Mouse (Mus musculus): Measurements from ENCODE around the gene E2f2. TPM values are rescaled to one million over a fixed set of nuclear protein-coding genes. Genes with fewer than 3 reads are reported as not detected.

Gene E2f2
- total and polyA plus RNA-seq, 2 experiments from 2014 or later, result 0.46 to 2.0 TPM

- peak; percentile 83 for ATAC-seq (ENCODE audit: low FRiP score)
- peak within 1 kb of the TSS; percentile 50 for H3K4me3 ChIP-seq (ENCODE audit: low read depth, low read length)
- TF ChIP-seq CTCF (IDR thresholded peaks at IDR 0.05), result no peak
- peaks cover 7% of the 10 kb centered on the region; the same call in 1 of the 2 replicates for H3K4me1 ChIP-seq (ENCODE audit: insufficient read depth, low read length)
- H3K4me2 ChIP-seq (ENCODE audit: low read depth, low read length, poor library complexity, severe bottlenecking), result peak within 1 kb of the TSS; percentile 62
- peak within 1 kb of the TSS; percentile 69 for H3K27ac ChIP-seq (ENCODE audit: low read depth, low read length)
- H3K36me3 ChIP-seq (ENCODE audit: insufficient read depth, low read length), result no peaks in the 10 kb centered on the region
- H3K27me3 ChIP-seq (ENCODE audit: insufficient read depth, low read length), result peaks cover 10% of the 10 kb centered on the region
- 1% methylated on average over 39 of the region's 39 CpGs for WGBS
- H3K9ac ChIP-seq (replicated peaks; ENCODE audit: low read length, poor library complexity, severe bottlenecking), result peak within 1 kb of the TSS; percentile 60
- H3K9me3 ChIP-seq (ENCODE audit: low read length), result no peaks in the 10 kb centered on the region
- peak; percentile 91 for DNase-seq (ENCODE audit: low spot score)
Observed at GRCm38 (mm10) chr4:136143193-136143976, 28.8 kb upstream of the E2f2 start, which contains the start of gene Id3. Id3 (plus strand) TSS chr4:136143497.

DNA sequence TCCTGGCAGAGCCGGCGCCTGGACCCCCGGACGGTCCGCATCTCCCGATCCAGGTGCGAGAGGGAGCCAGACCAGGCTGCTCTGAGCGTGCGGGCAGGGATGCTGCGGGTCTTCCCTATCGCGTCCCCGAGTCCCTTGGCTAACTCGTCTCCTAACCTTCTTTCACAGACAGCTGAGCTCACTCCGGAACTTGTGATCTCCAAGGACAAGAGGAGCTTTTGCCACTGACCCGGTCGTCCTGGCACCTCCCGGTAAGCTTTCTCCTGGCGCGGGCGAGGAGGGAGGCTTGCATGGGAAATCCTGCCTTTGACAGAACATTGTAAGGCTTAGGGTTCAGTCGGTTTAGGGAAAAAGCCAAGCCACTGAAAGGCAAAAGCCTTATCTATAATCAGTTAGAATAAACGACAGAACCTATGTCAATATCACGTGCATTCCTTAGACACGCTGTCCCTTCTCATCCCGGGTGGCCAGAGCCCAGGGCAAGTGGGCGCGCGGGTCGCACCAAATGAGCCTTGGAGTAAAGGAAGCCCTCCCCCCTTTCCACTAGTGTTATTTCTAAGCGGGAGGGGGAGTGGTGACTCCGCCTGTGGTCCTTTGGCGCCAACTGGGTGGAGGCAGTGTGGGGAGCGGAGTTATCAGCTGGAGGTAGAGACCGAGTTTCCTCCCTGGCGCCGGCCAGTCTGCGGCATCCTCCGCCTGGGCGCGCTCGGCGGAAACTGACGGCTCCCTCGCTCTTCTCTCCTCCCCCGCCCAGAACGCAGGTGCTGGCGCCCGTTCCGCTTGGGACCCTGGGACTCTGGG is 27.9 kb upstream of the E2f2 start:
- H3K27ac ChIP-seq (ENCODE audit: low read depth, low read length), result peak overlapping the region; percentile 69
- TF ChIP-seq CTCF (IDR thresholded peaks at IDR 0.05), result no peak
- peak overlapping the region; percentile 60 for H3K9ac ChIP-seq (replicated peaks; ENCODE audit: low read length, poor library complexity, severe bottlenecking)
- H3K4me3 ChIP-seq (ENCODE audit: low read depth, low read length), result peak overlapping the region; percentile 50
- H3K4me1 ChIP-seq (ENCODE audit: insufficient read depth, low read length), result peaks cover 7% of the 10 kb centered on the region; the same call in 1 of the 2 replicates
- H3K27me3 ChIP-seq (ENCODE audit: insufficient read depth, low read length), result peaks cover 10% of the 10 kb centered on the region
- under 1% methylated on average over 49 of the region's 50 CpGs for WGBS
- H3K9me3 ChIP-seq (ENCODE audit: low read length), result no peaks in the 10 kb centered on the region
- H3K4me2 ChIP-seq (ENCODE audit: low read depth, low read length, poor library complexity, severe bottlenecking), result peak overlapping the region; percentile 62
- H3K36me3 ChIP-seq (ENCODE audit: insufficient read depth, low read length), result no peaks in the 10 kb centered on the region
- DNase-seq (ENCODE audit: low spot score) (peak; percentile 37), ATAC-seq (ENCODE audit: low FRiP score) (no peak)

DNA sequence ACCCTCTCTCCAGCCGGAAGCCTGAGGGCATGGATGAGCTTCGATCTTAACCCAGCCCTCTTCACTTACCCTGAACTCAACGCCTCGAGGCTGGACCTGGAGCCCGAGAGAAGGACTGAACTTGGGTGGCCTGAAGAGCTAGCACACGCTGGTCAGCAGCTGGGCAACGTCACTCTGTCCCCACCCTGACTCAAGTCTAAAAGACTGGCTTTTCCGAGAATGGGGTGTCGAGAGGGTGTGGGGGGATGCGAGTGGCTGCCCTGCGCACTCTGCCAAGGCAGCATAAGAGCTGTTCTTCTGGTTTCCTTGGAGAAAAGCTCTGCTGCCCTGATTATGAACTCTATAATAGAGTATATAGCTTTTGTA is 27.3 kb upstream of the E2f2 start:
- Histone ChIP-seq H3K4me1 (ENCODE audit: insufficient read depth, low read length) (peaks cover 7% of the 10 kb centered on the region; the same call in 1 of the 2 replicates), H3K9me3 (ENCODE audit: low read length) (no peaks in the 10 kb centered on the region), H3K9ac (replicated peaks; ENCODE audit: low read length, poor library complexity, severe bottlenecking) (peak overlapping the region; percentile 60), H3K36me3 (ENCODE audit: insufficient read depth, low read length) (no peaks in the 10 kb centered on the region), H3K4me3 (ENCODE audit: low read depth, low read length) (peak overlapping the region; percentile 50), H3K27ac (ENCODE audit: low read depth, low read length) (peak overlapping the region; percentile 69), H3K27me3 (ENCODE audit: insufficient read depth, low read length) (peaks cover 10% of the 10 kb centered on the region), H3K4me2 (ENCODE audit: low read depth, low read length, poor library complexity, severe bottlenecking) (peak overlapping the region; percentile 62)
- ATAC-seq (ENCODE audit: low FRiP score), result no peak
- WGBS, result under 1% methylated on average over 11 of the region's 11 CpGs
- DNase-seq (ENCODE audit: low spot score), result no peak
- no peak for TF ChIP-seq CTCF (IDR thresholded peaks at IDR 0.05)

DNA sequence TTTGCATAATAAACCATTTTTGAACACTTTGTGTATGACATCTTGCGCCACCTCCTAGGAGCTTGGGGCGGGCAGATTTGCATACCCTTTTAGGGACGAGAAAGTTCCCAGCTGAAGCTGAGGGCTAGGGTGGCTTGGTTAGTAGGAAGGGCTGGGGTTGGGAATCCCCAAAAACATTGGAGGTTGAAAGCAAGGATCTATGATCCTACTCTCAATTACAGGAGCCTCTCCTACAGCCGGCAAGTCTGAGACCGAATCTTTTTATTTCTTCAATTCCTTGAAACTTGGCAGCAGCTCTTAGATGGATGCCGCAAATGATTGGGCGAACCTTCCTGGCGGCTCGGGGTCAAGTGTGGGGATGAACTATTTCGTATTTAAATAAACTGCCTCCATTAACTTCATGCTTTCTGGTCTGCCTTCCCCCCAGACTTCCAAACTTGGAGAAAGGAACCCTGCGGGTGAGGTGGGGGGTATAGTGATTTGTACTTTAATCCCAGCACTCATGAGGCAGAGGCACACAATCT is 26.8 kb upstream of the E2f2 start:
- no peak for DNase-seq (ENCODE audit: low spot score)
- peak overlapping the region; percentile 50 for H3K4me3 ChIP-seq (ENCODE audit: low read depth, low read length)
- peaks cover 10% of the 10 kb centered on the region for H3K27me3 ChIP-seq (ENCODE audit: insufficient read depth, low read length)
- H3K9ac ChIP-seq (replicated peaks; ENCODE audit: low read length, poor library complexity, severe bottlenecking), result no peak overlapping the region
- no peak overlapping the region for H3K27ac ChIP-seq (ENCODE audit: low read depth, low read length)
- TF ChIP-seq CTCF (IDR thresholded peaks at IDR 0.05), result no peak
- no peaks in the 10 kb centered on the region for H3K9me3 ChIP-seq (ENCODE audit: low read length)
- H3K4me2 ChIP-seq (ENCODE audit: low read depth, low read length, poor library complexity, severe bottlenecking), result peak overlapping the region; percentile 62
- no peaks in the 10 kb centered on the region for H3K36me3 ChIP-seq (ENCODE audit: insufficient read depth, low read length)
- ATAC-seq (ENCODE audit: low FRiP score), result no peak
- peaks cover 7% of the 10 kb centered on the region; the same call in 1 of the 2 replicates for H3K4me1 ChIP-seq (ENCODE audit: insufficient read depth, low read length)
- WGBS, result 10% methylated on average over 11 of the region's 11 CpGs

GRCm38 (mm10) chr4:136145991-136146711 is 26.0 kb upstream of the E2f2 start:
- peaks cover 10% of the 10 kb centered on the region for H3K27me3 ChIP-seq (ENCODE audit: insufficient read depth, low read length)
- DNase-seq (ENCODE audit: low spot score) (no peak), ATAC-seq (ENCODE audit: low FRiP score) (no peak)
- no peak overlapping the region for H3K9ac ChIP-seq (replicated peaks; ENCODE audit: low read length, poor library complexity, severe bottlenecking)
- 21% methylated on average over 7 of the region's 7 CpGs for whole genome bisulfite sequencing
- H3K27ac ChIP-seq (ENCODE audit: low read depth, low read length), result no peak overlapping the region
- H3K4me1 ChIP-seq (ENCODE audit: insufficient read depth, low read length), result peaks cover 7% of the 10 kb centered on the region; the same call in 1 of the 2 replicates
- H3K9me3 ChIP-seq (ENCODE audit: low read length), result no peaks in the 10 kb centered on the region
- H3K36me3 ChIP-seq (ENCODE audit: insufficient read depth, low read length), result no peaks in the 10 kb centered on the region
- H3K4me2 ChIP-seq (ENCODE audit: low read depth, low read length, poor library complexity, severe bottlenecking), result peak overlapping the region; percentile 62
- TF ChIP-seq CTCF (IDR thresholded peaks at IDR 0.05), result no peak
- H3K4me3 ChIP-seq (ENCODE audit: low read depth, low read length), result peak overlapping the region; percentile 50
